Mouse (Mus musculus): ENCODE measurements around the gene Itga4. TPM values are rescaled to one million over a fixed set of nuclear protein-coding genes. Genes with fewer than 3 reads are reported as not detected.
A peak's percentile ranks its signal among the peaks of the same experiment; 100 is the strongest.

The Itga4 gene
- polyA plus RNA-seq, 1 experiment from 2014 or later, result 10.2 TPM

DNA sequence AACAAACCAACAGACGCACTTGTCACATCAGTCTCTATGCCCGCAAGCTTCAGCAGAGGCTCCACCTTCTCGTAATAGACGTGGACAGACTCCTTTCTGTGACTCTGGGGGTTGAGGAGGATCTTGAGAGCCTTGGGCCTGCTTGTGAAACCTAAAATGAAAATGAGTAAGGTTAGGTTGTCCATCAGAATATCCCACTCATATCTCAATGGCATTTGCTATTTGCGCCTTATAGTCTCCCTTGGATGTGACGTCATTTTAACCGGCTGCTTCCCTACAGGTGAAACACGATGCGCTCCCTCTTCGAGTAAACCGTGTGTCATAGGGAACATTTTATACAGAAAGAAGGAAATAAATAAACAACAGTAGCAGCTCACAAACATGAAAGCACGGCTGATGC lies 113.4 kb downstream of the Itga4 start:
- Histone ChIP-seq H3K27me3 (ENCODE audit: insufficient read depth, low read length) (no peaks in the 10 kb centered on the region), H3K4me1 (ENCODE audit: insufficient read depth) (peaks cover 4% of the 10 kb centered on the region), H3K4me3 (ENCODE audit: low read depth, low read length) (peak overlapping the region; percentile 20), H3K9ac (replicated peaks) (peak overlapping the region; percentile 50), H3K36me3 (replicated peaks; ENCODE audit: insufficient read depth, low read length) (no peaks in the 10 kb centered on the region), H3K9me3 (ENCODE audit: low read length) (no peaks in the 10 kb centered on the region), H3K27ac (ENCODE audit: low read depth) (peak overlapping the region; percentile 88), H3K4me2 (ENCODE audit: low read depth, low read length) (peak overlapping the region; percentile 58)
- WGBS (ENCODE audit: insufficient replicate concordance), result 64% methylated on average over 12 of the region's 12 CpGs
- ATAC-seq (peak; percentile 7; the same call in 1 of the 2 replicates), DNase-seq (no peak)
- TF ChIP-seq EP300 (IDR thresholded peaks at IDR 0.05; ENCODE audit: low read depth) (no peak), CTCF (IDR thresholded peaks at IDR 0.05; ENCODE audit: low read depth) (no peak)

DNA sequence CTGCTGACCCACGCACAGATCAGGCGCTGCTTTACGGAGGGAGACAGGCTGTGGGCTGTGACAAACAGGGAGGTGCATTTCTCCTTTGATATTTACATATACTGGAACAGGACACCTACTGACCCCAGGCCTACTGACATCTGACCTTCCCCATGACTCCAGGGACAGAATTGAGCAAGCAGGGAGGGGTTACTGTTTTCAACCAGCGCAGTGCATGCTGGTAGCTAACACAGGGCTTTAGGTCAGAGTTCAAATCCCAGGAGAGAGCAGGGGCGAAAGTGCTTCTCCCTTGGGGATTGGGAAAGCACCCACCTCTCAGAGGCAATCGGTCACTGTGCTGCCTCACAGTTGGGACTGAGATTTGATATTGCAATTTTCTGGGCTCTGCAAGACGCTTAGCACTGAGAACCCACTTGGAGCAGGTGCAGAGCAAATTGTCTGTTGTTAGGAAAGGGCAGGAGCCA lies 113.9 kb downstream of the Itga4 start:
- ATAC-seq (peak; percentile 93), DNase-seq (peak; percentile 68)
- H3K4me1 ChIP-seq (ENCODE audit: insufficient read depth), result peaks cover 4% of the 10 kb centered on the region
- H3K27me3 ChIP-seq (ENCODE audit: insufficient read depth, low read length), result no peaks in the 10 kb centered on the region
- H3K4me2 ChIP-seq (ENCODE audit: low read depth, low read length), result peak overlapping the region; percentile 58; the same call in 1 of the 2 replicates
- no peaks in the 10 kb centered on the region for H3K9me3 ChIP-seq (ENCODE audit: low read length)
- peak overlapping the region; percentile 88 for H3K27ac ChIP-seq (ENCODE audit: low read depth)
- no peak overlapping the region for H3K9ac ChIP-seq (replicated peaks)
- 0 out of 2 replicates have a peak overlapping the region, but pooled peaks have one; percentile 20 for H3K4me3 ChIP-seq (ENCODE audit: low read depth, low read length)
- no peaks in the 10 kb centered on the region for H3K36me3 ChIP-seq (replicated peaks; ENCODE audit: insufficient read depth, low read length)
- 61% methylated on average over 7 of the region's 7 CpGs for WGBS (ENCODE audit: insufficient replicate concordance)
- no peak for TF ChIP-seq CTCF (IDR thresholded peaks at IDR 0.05; ENCODE audit: low read depth)
- TF ChIP-seq EP300 (IDR thresholded peaks at IDR 0.05; ENCODE audit: low read depth), result peak; percentile 87

DNA sequence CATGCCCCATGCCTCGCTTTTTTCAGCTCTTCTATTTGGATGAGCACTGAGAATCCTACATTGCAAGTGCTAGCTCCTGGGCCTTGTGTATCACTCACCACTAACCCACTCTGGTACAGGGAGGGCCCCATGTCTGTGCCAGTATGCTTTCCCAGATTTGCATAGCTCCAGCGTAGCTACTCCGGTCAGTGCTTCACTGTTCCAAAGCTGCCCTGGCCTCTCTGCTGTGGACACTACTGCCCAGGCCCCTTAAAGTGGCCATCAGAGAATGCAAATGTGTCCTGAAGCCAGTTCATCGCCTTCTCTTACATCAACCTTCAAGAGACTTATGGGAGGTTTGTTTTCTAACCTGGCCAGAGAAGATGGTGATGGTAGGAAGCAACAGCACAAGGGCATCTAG lies 114.7 kb downstream of the Itga4 start:
- DNase-seq (no peak), ATAC-seq (no peak)
- H3K4me1 ChIP-seq (ENCODE audit: insufficient read depth), result peaks cover 4% of the 10 kb centered on the region
- no peak overlapping the region for H3K4me3 ChIP-seq (ENCODE audit: low read depth, low read length)
- 80% methylated on average over 4 of the region's 4 CpGs for WGBS (ENCODE audit: insufficient replicate concordance)
- H3K4me2 ChIP-seq (ENCODE audit: low read depth, low read length), result 0 out of 2 replicates have a peak overlapping the region, but pooled peaks have one; percentile 3
- no peaks in the 10 kb centered on the region for H3K9me3 ChIP-seq (ENCODE audit: low read length)
- TF ChIP-seq EP300 (IDR thresholded peaks at IDR 0.05; ENCODE audit: low read depth) (no peak), CTCF (IDR thresholded peaks at IDR 0.05; ENCODE audit: low read depth) (no peak)
- H3K27ac ChIP-seq (ENCODE audit: low read depth), result peak overlapping the region; percentile 80
- H3K27me3 ChIP-seq (ENCODE audit: insufficient read depth, low read length), result no peaks in the 10 kb centered on the region
- H3K9ac ChIP-seq (replicated peaks), result no peak overlapping the region
- no peaks in the 10 kb centered on the region for H3K36me3 ChIP-seq (replicated peaks; ENCODE audit: insufficient read depth, low read length)

DNA sequence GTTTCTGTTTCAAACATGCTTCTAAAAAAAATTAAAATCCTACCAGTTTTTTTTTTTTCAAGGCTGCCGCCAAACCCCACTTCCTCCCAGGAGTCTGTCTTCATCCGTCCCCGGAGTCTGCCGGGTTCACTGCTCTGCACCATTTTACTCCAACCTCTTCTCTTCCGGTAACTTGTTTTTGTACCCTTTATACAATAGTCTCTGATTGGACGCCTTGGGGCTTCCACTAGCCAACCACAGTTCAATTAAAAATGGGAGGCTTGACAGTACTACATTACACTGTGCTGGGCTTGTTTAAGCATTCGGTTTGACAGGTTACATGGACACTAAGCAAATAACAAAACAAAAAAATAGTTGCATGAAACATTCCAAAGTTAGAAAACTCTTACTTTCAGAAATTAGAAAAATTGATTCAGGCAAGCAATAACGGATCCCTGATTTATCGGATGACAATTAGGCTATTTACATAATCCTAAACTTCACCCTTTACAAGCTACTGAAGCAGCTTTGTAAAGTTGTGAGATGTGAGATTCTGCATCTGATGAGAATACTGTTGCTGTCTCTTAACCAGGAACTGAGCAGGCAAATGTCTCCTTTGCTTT lies 115.6 kb downstream of the Itga4 start:
- Histone ChIP-seq H3K36me3 (replicated peaks; ENCODE audit: insufficient read depth, low read length) (no peaks in the 10 kb centered on the region), H3K4me3 (ENCODE audit: low read depth, low read length) (peak overlapping the region; percentile 21), H3K4me2 (ENCODE audit: low read depth, low read length) (peak overlapping the region; percentile 3; the same call in 1 of the 2 replicates), H3K27me3 (ENCODE audit: insufficient read depth, low read length) (no peaks in the 10 kb centered on the region), H3K4me1 (ENCODE audit: insufficient read depth) (peaks cover 4% of the 10 kb centered on the region), H3K27ac (ENCODE audit: low read depth) (no peak overlapping the region), H3K9me3 (ENCODE audit: low read length) (no peaks in the 10 kb centered on the region), H3K9ac (replicated peaks) (no peak overlapping the region)
- 58% methylated on average over 9 of the region's 9 CpGs for WGBS (ENCODE audit: insufficient replicate concordance)
- ATAC-seq, result no peak
- TF ChIP-seq EP300 (IDR thresholded peaks at IDR 0.05; ENCODE audit: low read depth), result 0 out of 2 replicates have a peak, but pooled peaks have one; percentile 8
- TF ChIP-seq CTCF (IDR thresholded peaks at IDR 0.05; ENCODE audit: low read depth), result no peak
- DNase-seq, result no peak

DNA sequence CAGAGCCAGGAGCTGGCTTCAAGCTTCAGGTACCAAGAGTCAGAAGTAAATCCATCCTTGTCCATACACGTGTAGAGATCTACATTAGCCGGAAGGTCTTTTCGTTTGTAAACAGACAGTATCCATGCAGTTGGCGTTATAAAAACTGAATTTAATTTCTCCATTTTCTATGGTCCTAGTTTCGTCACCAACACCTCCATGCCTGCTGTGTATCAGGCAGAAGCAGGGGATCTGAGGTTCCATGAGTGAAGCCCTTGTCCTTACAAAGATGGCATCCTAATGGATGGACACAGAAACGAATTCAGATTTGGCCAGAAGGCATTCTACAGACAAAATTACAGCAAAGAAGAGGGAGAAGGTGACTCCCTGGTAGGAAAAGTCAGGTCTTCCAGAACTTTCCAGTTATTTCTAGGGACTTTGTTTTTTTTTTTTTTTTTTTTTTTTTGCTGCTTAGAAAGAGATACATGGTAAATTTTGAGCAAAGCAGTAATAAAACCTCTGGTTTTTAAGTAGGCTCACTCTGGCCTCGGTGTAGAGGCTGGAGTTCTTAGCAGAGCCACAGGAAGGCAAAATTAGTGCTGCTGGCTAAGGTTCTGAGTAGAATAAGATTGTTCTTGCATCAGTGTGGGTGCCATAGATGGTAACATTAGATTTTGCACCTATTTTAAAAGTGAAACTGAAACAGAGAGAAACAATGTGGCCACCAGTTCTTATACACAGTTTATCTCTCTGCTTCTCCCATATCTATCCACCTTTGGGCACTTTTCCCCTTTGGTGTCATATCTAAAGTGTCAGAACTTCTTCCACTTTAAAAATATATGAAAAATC lies 116.3 kb downstream of the Itga4 start:
- Histone ChIP-seq H3K36me3 (replicated peaks; ENCODE audit: insufficient read depth, low read length) (no peaks in the 10 kb centered on the region), H3K27me3 (ENCODE audit: insufficient read depth, low read length) (no peaks in the 10 kb centered on the region), H3K27ac (ENCODE audit: low read depth) (no peak overlapping the region), H3K4me2 (ENCODE audit: low read depth, low read length) (peak overlapping the region; percentile 42), H3K9me3 (ENCODE audit: low read length) (no peaks in the 10 kb centered on the region), H3K4me3 (ENCODE audit: low read depth, low read length) (no peak overlapping the region), H3K4me1 (ENCODE audit: insufficient read depth) (peaks cover 4% of the 10 kb centered on the region), H3K9ac (replicated peaks) (no peak overlapping the region)
- ATAC-seq (no peak), DNase-seq (no peak)
- 83% methylated on average over 7 of the region's 7 CpGs for WGBS (ENCODE audit: insufficient replicate concordance)
- no peak for TF ChIP-seq EP300 (IDR thresholded peaks at IDR 0.05; ENCODE audit: low read depth)
- TF ChIP-seq CTCF (IDR thresholded peaks at IDR 0.05; ENCODE audit: low read depth), result no peak

DNA sequence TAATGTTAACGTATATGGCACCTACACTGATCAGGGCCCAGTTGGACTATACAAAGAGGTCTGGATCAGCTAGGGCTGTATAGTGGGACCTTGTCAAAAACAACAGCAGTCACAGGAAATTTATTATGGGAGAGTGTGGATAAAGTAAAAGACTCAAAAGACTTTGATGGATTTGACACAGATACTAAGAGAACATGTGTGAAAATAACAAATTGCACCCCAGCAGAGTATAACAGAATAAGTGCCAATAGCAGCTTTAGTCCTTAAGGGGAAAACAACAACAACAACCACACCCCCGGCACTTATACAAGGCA lies 116.9 kb downstream of the Itga4 start:
- Histone ChIP-seq H3K27ac (ENCODE audit: low read depth) (no peak overlapping the region), H3K4me1 (ENCODE audit: insufficient read depth) (peaks cover 4% of the 10 kb centered on the region), H3K4me3 (ENCODE audit: low read depth, low read length) (no peak overlapping the region), H3K9ac (replicated peaks) (no peak overlapping the region), H3K27me3 (ENCODE audit: insufficient read depth, low read length) (no peaks in the 10 kb centered on the region), H3K4me2 (ENCODE audit: low read depth, low read length) (peak overlapping the region; percentile 42), H3K9me3 (ENCODE audit: low read length) (no peaks in the 10 kb centered on the region), H3K36me3 (replicated peaks; ENCODE audit: insufficient read depth, low read length) (no peaks in the 10 kb centered on the region)
- DNase-seq (no peak), ATAC-seq (no peak)
- no peak for TF ChIP-seq CTCF (IDR thresholded peaks at IDR 0.05; ENCODE audit: low read depth)
- TF ChIP-seq EP300 (IDR thresholded peaks at IDR 0.05; ENCODE audit: low read depth), result no peak
- 56% methylated on average over 2 of the region's 2 CpGs for WGBS (ENCODE audit: insufficient replicate concordance)

Measured in liver, postnatal 0 days (tissue).